Mouse (Mus musculus) CD4-positive, CD25-positive, alpha-beta regulatory T cell, adult 4 months (primary cell): ENCODE data around the gene Castor2. TPM values are rescaled to one million over a fixed set of nuclear protein-coding genes. Genes with fewer than 3 reads are reported as not detected.

Experiments used
- ATAC-seq: one replicate; pipeline ENCODE4 v1.8.0; 2017
- polyA plus RNA-seq, 2 experiments: library from polyadenylated mRNA; unstranded; fragments of 100-300 nt; shearing (Covaris generic); gene quantifications; one replicate each; pipeline ENCODE4 v1.2.1; 2017

Gene Castor2
- polyA plus RNA-seq, 2 experiments from 2014 or later: 5.5 to 6.9 TPM

GRCm38 (mm10) chr5:134102720-134103119, 3.2 kb downstream of the Castor2 start:
- peak; percentile 37 for ATAC-seq

GRCm38 (mm10) chr5:134105829-134106228, 6.3 kb downstream of the Castor2 start:
- ATAC-seq: peak; percentile 17

- no peak for ATAC-seq
Observed at GRCm38 (mm10) chr5:134114981-134115380, 15.5 kb downstream of the Castor2 start.

- no peak for ATAC-seq
Observed at GRCm38 (mm10) chr5:134115639-134116259, 16.2 kb downstream of the Castor2 start.

GRCm38 (mm10) chr5:134118798-134119407, 19.4 kb downstream of the Castor2 start:
- no peak for ATAC-seq

- ATAC-seq: no peak
Observed at GRCm38 (mm10) chr5:134119481-134120120, 20.1 kb downstream of the Castor2 start.

GRCm38 (mm10) chr5:134120135-134120534, 20.6 kb downstream of the Castor2 start:
- no peak for ATAC-seq

GRCm38 (mm10) chr5:134121138-134121892, 21.8 kb downstream of the Castor2 start:
- ATAC-seq: no peak

- ATAC-seq: no peak
Observed at GRCm38 (mm10) chr5:134121893-134122259, 22.4 kb downstream of the Castor2 start.

- ATAC-seq: no peak
Observed at GRCm38 (mm10) chr5:134123846-134124245, 24.3 kb downstream of the Castor2 start.

- no peak for ATAC-seq
Observed at GRCm38 (mm10) chr5:134126232-134126631, 26.7 kb downstream of the Castor2 start.

GRCm38 (mm10) chr5:134131586-134131985, 32.1 kb downstream of the Castor2 start:
- no peak for ATAC-seq

- ATAC-seq: no peak
Observed at GRCm38 (mm10) chr5:134136022-134136421, 36.5 kb downstream of the Castor2 start.

GRCm38 (mm10) chr5:134137933-134138332, 38.4 kb downstream of the Castor2 start:
- no peak for ATAC-seq

- ATAC-seq: no peak
Observed at GRCm38 (mm10) chr5:134139429-134139828, 39.9 kb downstream of the Castor2 start.

- no peak for ATAC-seq
Observed at GRCm38 (mm10) chr5:134141236-134141635, 41.7 kb downstream of the Castor2 start.

GRCm38 (mm10) chr5:134142381-134142780, 42.9 kb downstream of the Castor2 start:
- no peak for ATAC-seq

GRCm38 (mm10) chr5:134144986-134145385, 45.5 kb downstream of the Castor2 start:
- no peak for ATAC-seq

GRCm38 (mm10) chr5:134147194-134147753, 47.8 kb downstream of the Castor2 start:
- no peak for ATAC-seq

GRCm38 (mm10) chr5:134148153-134148552, 48.6 kb downstream of the Castor2 start:
- ATAC-seq: no peak

- ATAC-seq: no peak
Observed at GRCm38 (mm10) chr5:134151895-134152294, 52.4 kb downstream of the Castor2 start.

- no peak for ATAC-seq
Observed at GRCm38 (mm10) chr5:134155916-134156466, 56.5 kb downstream of the Castor2 start.

- ATAC-seq: no peak
Observed at GRCm38 (mm10) chr5:134164688-134165087, 65.2 kb downstream of the Castor2 start.
